9 mouse cellular contexts compared by ENCODE assay signal in genomic region chr10:20723521-20723915, GRCm38 (mm10). TPM values are rescaled to one million over a fixed set of nuclear protein-coding genes. Genes with fewer than 3 reads are reported as not detected.
DNase-seq lines count a peak whose midpoint lies in the region; ATAC-seq and TF ChIP-seq lines count a peak whose summit lies in the region.
"Had no signal": no experiment of that assay in that cellular context is flagged by ENCODE, and none has a peak within 500 bp of the region (broad histone marks: within the 10 kb centered on the region; RNA-seq: fewer than 3 reads in every experiment).

No protein-coding gene starts in this region.

- TF ChIP-seq POLR2A in brain, embryonic 14.5 days (IDR thresholded peaks at IDR 0.05; ENCODE audit: borderline replicate concordance, extremely low read depth, insufficient read depth, insufficient read length, poor library complexity, severe bottlenecking) = no peak

- no peak for TF ChIP-seq EP300 in liver, postnatal 0 days (IDR thresholded peaks at IDR 0.05; ENCODE audit: low read depth)

- TF ChIP-seq CTCF in brain, embryonic 14.5 days (IDR thresholded peaks at IDR 0.05; ENCODE audit: borderline replicate concordance, extremely low read depth, insufficient read depth, insufficient read length) = no peak
- no peak for TF ChIP-seq CTCF in liver, postnatal 0 days (IDR thresholded peaks at IDR 0.05; ENCODE audit: low read depth)

- DNase-seq in frontal cortex, postnatal 36 days (ENCODE audit: low spot score in 2 of 2) = peak; percentile 13 to 32
- no peak for DNase-seq in frontal cortex, postnatal 14 days (ENCODE audit: low spot score in 2 of 2)
- peak; percentile 62 for DNase-seq in brain, embryonic 14.5 days (ENCODE audit: low read depth)
- DNase-seq in liver, postnatal 0 days = no peak
- DNase-seq in urinary bladder, postnatal 14 days (ENCODE audit: low spot score) = no peak

- peak overlapping the region; percentile 27 to 41; a peak in 3 of 4 replicates for H3K4me3 ChIP-seq in heart, embryonic 14.5 days (ENCODE audit: control insufficient read depth in 1 of 2, insufficient read depth in 1 of 2, low read depth in 1 of 2, low read length in 2 of 2)
- H3K4me3 ChIP-seq in liver, postnatal 0 days (ENCODE audit: low read depth, low read length) = peak overlapping the region; percentile 23
- H3K4me3 ChIP-seq: myocyte had no signal

- H3K27me3 ChIP-seq in heart, embryonic 14.5 days (ENCODE audit: control insufficient read depth, insufficient read depth, low read length) = no peaks in the 10 kb centered on the region
- H3K27me3 ChIP-seq in liver, postnatal 0 days (ENCODE audit: insufficient read depth, low read length) = no peaks in the 10 kb centered on the region

- no peaks in the 10 kb centered on the region for H3K36me3 ChIP-seq in heart, embryonic 14.5 days (ENCODE audit: control insufficient read depth, insufficient read depth, low read length)
- no peaks in the 10 kb centered on the region for H3K36me3 ChIP-seq in liver, postnatal 0 days (replicated peaks; ENCODE audit: insufficient read depth, low read length)

- H3K4me2 ChIP-seq in heart, embryonic 14.5 days (ENCODE audit: low read length) = peak overlapping the region; percentile 67
- peak overlapping the region; percentile 65 for H3K4me2 ChIP-seq in liver, postnatal 0 days (ENCODE audit: low read depth, low read length)

- H3K9me3 ChIP-seq in heart, embryonic 14.5 days (ENCODE audit: control insufficient read depth, low read length) = no peaks in the 10 kb centered on the region
- H3K9me3 ChIP-seq in liver, postnatal 0 days (ENCODE audit: low read length) = no peaks in the 10 kb centered on the region

- WGBS in heart, embryonic 14.5 days = 33% methylated on average over 3 of the region's 3 CpGs
- WGBS in liver, postnatal 0 days (ENCODE audit: insufficient replicate concordance) = 15% methylated on average over 3 of the region's 3 CpGs

- H3K4me1 ChIP-seq in heart, embryonic 14.5 days (ENCODE audit: control insufficient read depth in 2 of 2, insufficient read depth in 2 of 2, low read length in 2 of 2) = peaks cover 10 to 26% of the 10 kb centered on the region in 2 experiments
- peaks cover 13% of the 10 kb centered on the region for H3K4me1 ChIP-seq in liver, postnatal 0 days (ENCODE audit: insufficient read depth)

- peak overlapping the region; percentile 51 to 78 for H3K27ac ChIP-seq in heart, embryonic 14.5 days (replicated peaks in 1 of 2; ENCODE audit: control insufficient read depth in 1 of 2, insufficient read depth in 1 of 2, low read depth in 2 of 2, low read length in 2 of 2)
- no peak overlapping the region for H3K27ac ChIP-seq in liver, postnatal 0 days (ENCODE audit: low read depth)

- no peak for ATAC-seq in heart, embryonic 14.5 days (ENCODE audit: insufficient number of reproducible peaks, insufficient read depth, low FRiP score, low read depth)
- no peak for ATAC-seq in liver, postnatal 0 days
- ATAC-seq in CD4-positive, CD25-positive, alpha-beta regulatory T cell, adult 4 months = no peak
- ATAC-seq in megakaryocyte progenitor cell, adult 5-6 weeks (replicated peaks; ENCODE audit: poor library complexity) = no peak

- peak overlapping the region; percentile 73 for H3K9ac ChIP-seq in heart, embryonic 14.5 days (ENCODE audit: low read length)
- no peak overlapping the region for H3K9ac ChIP-seq in liver, postnatal 0 days (replicated peaks)

RNA-seq across cellular contexts. Expression of gene Pde7b, which starts 1.4 kb away (rescaled TPM):
- 3.9 and 6.1 TPM in 2 replicates for polyA plus RNA-seq in brain, embryonic 14.5 days (2012; rRNA removed)
- polyA plus RNA-seq in heart, embryonic 14.5 days (2014; fragmentation: Nextera tagmentation; extraction: Ambion mirVana) = 12.2 and 12.3 TPM in 2 replicates
- 0.60 and 0.66 TPM in 2 replicates for polyA plus RNA-seq in liver, postnatal 0 days (2015; fragmentation: Nextera tagmentation; extraction: Ambion mirVana)
- under 1 TPM; 0.15 to 0.33 TPM for polyA plus RNA-seq in CD4-positive, CD25-positive, alpha-beta regulatory T cell, adult 4 months (2017; shearing (Covaris generic))
- 1.9 and 2.2 TPM in 2 replicates for total RNA-seq in megakaryocyte progenitor cell, adult 5-6 weeks (2015)
- total RNA-seq in megakaryocyte progenitor cell, adult 5-6 weeks (2017) = 1.9 and 2.2 TPM in 2 replicates

Comparison
In these comparisons a context has a peak if more than half of its experiments do, and no peak if none do; other contexts are left out.
1. DNase-seq: peak in frontal cortex, postnatal 36 days (2 of 2) and brain, embryonic 14.5 days (single experiment); none in frontal cortex, postnatal 14 days (0 of 2), liver, postnatal 0 days (single experiment) and urinary bladder, postnatal 14 days (single experiment).